Mouse (Mus musculus): ENCODE data around the gene Specc1. TPM values are rescaled to one million over a fixed set of nuclear protein-coding genes. Genes with fewer than 3 reads are reported as not detected.

The Specc1 gene
- polyA plus RNA-seq, 1 experiment from 2014 or later: 7.1 TPM

DNA sequence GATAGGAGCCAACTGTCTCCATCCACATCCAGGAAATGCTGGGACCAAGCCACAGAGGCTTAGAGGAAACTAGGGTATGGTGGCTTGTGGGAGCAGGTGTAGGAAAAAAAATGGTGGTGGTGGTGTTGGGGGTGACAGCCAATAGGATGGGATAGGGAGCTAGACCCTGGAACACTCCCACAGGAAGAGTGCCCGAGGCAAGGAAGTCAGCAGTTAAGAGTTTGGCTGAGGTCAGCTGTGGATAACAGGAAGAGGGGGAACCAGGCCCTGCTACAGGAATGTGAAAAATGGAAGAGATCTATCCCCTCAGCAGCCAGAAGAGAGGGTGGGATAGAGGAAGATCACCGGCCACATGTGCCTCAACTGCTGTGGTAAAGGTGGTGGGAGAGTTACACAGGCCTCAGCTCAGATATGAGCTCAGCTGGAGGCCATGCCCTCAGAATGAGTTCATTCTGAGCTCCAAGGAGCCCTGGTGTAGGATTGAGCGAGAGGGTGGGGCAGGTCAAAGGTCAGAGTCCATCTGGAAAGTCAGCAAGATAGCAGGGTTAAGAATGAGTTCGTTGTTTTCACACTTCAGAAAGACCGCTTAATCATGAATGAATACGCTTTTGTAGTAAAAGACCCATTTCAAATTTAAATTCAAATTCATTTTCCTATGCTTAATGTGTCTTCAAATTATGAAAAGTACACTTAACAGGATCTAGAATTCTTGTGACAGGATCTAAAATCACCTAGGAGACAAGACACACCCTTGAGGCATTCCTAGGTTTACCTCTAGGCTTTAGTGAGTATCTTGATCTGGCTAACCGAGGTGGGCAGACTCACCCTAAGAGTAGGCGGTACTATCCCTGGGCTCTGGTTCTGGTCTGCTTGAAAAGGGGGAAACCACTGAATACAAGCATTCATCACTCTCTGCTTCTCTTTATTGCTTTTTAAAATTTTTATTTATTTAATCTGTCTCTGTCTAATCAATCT, 94.1 kb downstream of the Specc1 start:
- no peaks in the 10 kb centered on the region for H3K36me3 ChIP-seq (ENCODE audit: insufficient read depth, low read length)
- H3K27ac ChIP-seq (ENCODE audit: low read length): no peak overlapping the region
- WGBS: 66% methylated on average over 8 of the region's 8 CpGs
- H3K4me3 ChIP-seq (ENCODE audit: low read length): no peak overlapping the region
- no peak overlapping the region for H3K9ac ChIP-seq (replicated peaks; ENCODE audit: low read length)
- no peaks in the 10 kb centered on the region; the same call in 1 of the 2 replicates for H3K4me1 ChIP-seq (ENCODE audit: insufficient read depth, low read length)
- H3K4me2 ChIP-seq (replicated peaks; ENCODE audit: low read depth, low read length): no peak overlapping the region
- no peak for ATAC-seq (ENCODE audit: low FRiP score, low TSS enrichment)
- H3K27me3 ChIP-seq (ENCODE audit: insufficient read depth, low read length): no peaks in the 10 kb centered on the region
- H3K9me3 ChIP-seq (ENCODE audit: low read length): no peaks in the 10 kb centered on the region

DNA sequence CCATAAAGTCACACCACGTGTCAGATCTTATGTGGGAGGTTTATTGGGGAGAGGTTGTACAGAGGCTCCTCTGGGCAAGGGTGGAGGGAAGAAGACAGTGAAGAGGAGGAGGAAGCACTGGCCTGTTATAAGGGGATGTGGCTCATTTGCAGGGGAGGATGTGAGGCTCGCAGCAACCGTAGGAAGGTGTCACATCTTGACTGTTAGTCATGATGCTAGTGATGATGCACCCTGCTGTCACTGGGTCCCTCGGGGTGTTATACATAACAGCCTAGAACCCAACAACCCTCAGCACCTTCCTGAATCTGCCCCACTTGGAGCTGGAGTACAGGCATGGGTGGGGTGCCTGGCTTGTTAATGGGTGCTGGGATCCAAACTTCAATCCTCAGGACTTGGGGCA, 94.9 kb downstream of the Specc1 start:
- Histone ChIP-seq H3K27me3 (ENCODE audit: insufficient read depth, low read length) (no peaks in the 10 kb centered on the region), H3K4me3 (ENCODE audit: low read length) (no peak overlapping the region), H3K4me1 (ENCODE audit: insufficient read depth, low read length) (no peaks in the 10 kb centered on the region; the same call in 1 of the 2 replicates), H3K9me3 (ENCODE audit: low read length) (no peaks in the 10 kb centered on the region), H3K27ac (ENCODE audit: low read length) (no peak overlapping the region), H3K4me2 (replicated peaks; ENCODE audit: low read depth, low read length) (no peak overlapping the region), H3K9ac (replicated peaks; ENCODE audit: low read length) (no peak overlapping the region), H3K36me3 (ENCODE audit: insufficient read depth, low read length) (no peaks in the 10 kb centered on the region)
- 83% methylated on average over 4 of the region's 4 CpGs for WGBS
- no peak for ATAC-seq (ENCODE audit: low FRiP score, low TSS enrichment)

DNA sequence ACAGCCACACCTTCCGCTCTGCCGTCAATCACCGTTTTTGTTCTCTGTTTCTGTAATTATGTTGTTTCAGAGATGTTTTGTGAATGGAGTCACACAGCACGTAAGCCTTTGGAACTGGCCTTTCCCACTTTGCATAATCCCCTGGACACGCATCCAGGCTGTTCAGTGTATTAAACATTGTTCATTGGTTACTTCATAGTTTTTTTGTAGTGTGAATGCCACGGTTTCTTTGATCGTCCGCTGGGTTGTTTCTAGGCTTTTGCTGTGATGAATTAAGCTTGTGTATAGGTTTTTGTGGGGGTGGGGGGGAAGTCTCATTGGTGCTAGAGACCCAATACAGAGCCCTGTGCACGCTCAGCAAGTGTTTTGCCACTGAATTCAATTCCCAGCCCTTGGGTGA, 97.4 kb downstream of the Specc1 start:
- Histone ChIP-seq H3K27ac (ENCODE audit: low read length) (no peak overlapping the region), H3K27me3 (ENCODE audit: insufficient read depth, low read length) (no peaks in the 10 kb centered on the region), H3K9ac (replicated peaks; ENCODE audit: low read length) (no peak overlapping the region), H3K4me1 (ENCODE audit: insufficient read depth, low read length) (no peaks in the 10 kb centered on the region; the same call in 1 of the 2 replicates), H3K4me2 (replicated peaks; ENCODE audit: low read depth, low read length) (no peak overlapping the region), H3K36me3 (ENCODE audit: insufficient read depth, low read length) (no peaks in the 10 kb centered on the region), H3K4me3 (ENCODE audit: low read length) (no peak overlapping the region), H3K9me3 (ENCODE audit: low read length) (no peaks in the 10 kb centered on the region)
- no peak for ATAC-seq (ENCODE audit: low FRiP score, low TSS enrichment)
- WGBS: 87% methylated on average over 9 of the region's 9 CpGs

DNA sequence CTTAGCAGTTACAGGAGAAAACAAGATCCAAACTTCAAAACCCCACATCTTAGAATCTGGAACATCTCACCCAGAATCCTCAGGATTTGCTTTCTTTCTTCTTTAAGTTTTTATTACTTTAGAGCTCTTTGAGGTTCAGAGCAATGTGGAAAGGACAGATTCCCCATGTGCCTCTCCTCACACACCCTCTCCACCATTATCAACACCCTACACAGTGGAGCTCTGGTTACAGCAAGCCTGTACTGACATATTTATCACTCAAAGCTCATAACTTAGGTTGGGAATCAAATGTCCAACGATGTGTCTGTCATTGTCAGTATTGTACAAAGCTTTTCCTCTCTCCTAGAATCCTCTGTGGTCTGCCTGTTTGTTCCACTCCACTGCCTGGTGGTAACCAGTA, 108.0 kb downstream of the Specc1 start:
- Histone ChIP-seq H3K27ac (ENCODE audit: low read length) (no peak overlapping the region), H3K27me3 (ENCODE audit: insufficient read depth, low read length) (no peaks in the 10 kb centered on the region), H3K9me3 (ENCODE audit: low read length) (no peaks in the 10 kb centered on the region), H3K9ac (replicated peaks; ENCODE audit: low read length) (no peak overlapping the region), H3K36me3 (ENCODE audit: insufficient read depth, low read length) (no peaks in the 10 kb centered on the region), H3K4me2 (replicated peaks; ENCODE audit: low read depth, low read length) (no peak overlapping the region), H3K4me3 (ENCODE audit: low read length) (no peak overlapping the region), H3K4me1 (ENCODE audit: insufficient read depth, low read length) (no peaks in the 10 kb centered on the region)
- no peak for ATAC-seq (ENCODE audit: low FRiP score, low TSS enrichment)
- whole genome bisulfite sequencing: 27% methylated on average over 1 of the region's 1 CpGs

DNA sequence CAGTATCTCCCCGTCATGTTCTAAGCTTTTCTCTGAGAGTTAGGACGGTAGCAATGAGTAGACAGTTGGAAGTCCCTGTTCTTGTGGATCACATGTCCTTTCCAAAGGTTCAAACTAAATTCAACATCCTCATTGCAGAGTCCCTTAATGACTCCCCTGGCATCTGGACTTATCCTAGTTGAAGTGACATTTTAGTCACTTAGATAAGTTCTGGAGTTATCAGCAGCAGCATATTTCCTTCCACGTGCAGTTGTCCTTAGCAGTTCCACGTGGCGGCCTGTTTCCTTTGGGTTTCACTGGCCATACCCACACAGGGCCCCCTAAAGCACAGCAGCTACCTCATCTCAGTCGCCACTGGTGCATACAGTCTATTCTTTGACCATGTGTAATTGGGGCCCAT, 109.1 kb downstream of the Specc1 start:
- Histone ChIP-seq H3K4me1 (ENCODE audit: insufficient read depth, low read length) (no peaks in the 10 kb centered on the region), H3K9ac (replicated peaks; ENCODE audit: low read length) (no peak overlapping the region), H3K36me3 (ENCODE audit: insufficient read depth, low read length) (no peaks in the 10 kb centered on the region), H3K27ac (ENCODE audit: low read length) (no peak overlapping the region), H3K4me2 (replicated peaks; ENCODE audit: low read depth, low read length) (no peak overlapping the region), H3K27me3 (ENCODE audit: insufficient read depth, low read length) (no peaks in the 10 kb centered on the region), H3K9me3 (ENCODE audit: low read length) (no peaks in the 10 kb centered on the region), H3K4me3 (ENCODE audit: low read length) (no peak overlapping the region)
- ATAC-seq (ENCODE audit: low FRiP score, low TSS enrichment): no peak
- WGBS: 75% methylated on average over 6 of the region's 6 CpGs

DNA sequence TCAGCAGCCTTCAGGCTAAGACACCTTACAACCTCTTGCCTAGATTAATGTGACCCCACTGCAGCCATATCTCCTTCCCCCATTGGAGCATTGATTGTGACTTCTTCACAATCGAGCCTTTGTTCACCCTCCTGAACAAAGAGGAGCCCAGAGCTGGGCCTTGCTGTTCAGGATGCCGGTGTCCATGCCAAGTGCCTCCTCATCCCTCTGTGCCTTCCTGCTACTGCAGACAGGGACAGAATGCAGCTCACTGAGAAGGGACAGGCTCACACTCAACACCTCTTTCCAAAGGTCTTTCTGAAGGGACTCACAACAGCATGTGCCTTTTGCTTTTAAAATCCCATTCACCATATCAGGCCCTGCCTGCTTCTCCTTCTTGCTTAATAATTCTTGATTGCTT, 113.0 kb downstream of the Specc1 start:
- no peak overlapping the region for H3K4me2 ChIP-seq (replicated peaks; ENCODE audit: low read depth, low read length)
- H3K4me1 ChIP-seq (ENCODE audit: insufficient read depth, low read length): no peaks in the 10 kb centered on the region
- no peaks in the 10 kb centered on the region for H3K27me3 ChIP-seq (ENCODE audit: insufficient read depth, low read length)
- 76% methylated on average over 2 of the region's 2 CpGs for WGBS
- ATAC-seq (ENCODE audit: low FRiP score, low TSS enrichment): no peak
- no peaks in the 10 kb centered on the region for H3K9me3 ChIP-seq (ENCODE audit: low read length)
- H3K27ac ChIP-seq (ENCODE audit: low read length): no peak overlapping the region
- H3K4me3 ChIP-seq (ENCODE audit: low read length): no peak overlapping the region
- no peaks in the 10 kb centered on the region for H3K36me3 ChIP-seq (ENCODE audit: insufficient read depth, low read length)
- H3K9ac ChIP-seq (replicated peaks; ENCODE audit: low read length): no peak overlapping the region; the same call in 1 of the 2 replicates

DNA sequence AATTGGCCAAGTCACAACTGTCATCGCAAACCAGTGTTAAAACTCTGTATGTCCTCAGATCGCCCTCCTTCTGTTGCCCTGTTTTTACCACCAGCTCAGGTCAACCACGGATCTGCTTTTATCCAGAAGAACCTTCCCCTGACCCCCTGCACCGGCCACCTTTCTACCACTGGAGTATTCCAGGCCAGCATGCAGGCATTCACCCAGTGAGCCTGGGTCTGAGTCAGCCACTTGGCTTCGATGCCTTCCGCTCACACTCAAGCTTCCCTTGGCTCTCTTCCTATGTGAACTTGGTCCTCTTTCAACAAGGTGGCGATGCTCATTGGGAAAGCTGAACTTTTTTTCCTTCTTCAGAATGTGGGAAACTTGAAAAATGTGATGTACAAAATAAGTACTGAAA, 113.6 kb downstream of the Specc1 start:
- Histone ChIP-seq H3K9me3 (ENCODE audit: low read length) (no peaks in the 10 kb centered on the region), H3K4me3 (ENCODE audit: low read length) (no peak overlapping the region), H3K4me2 (replicated peaks; ENCODE audit: low read depth, low read length) (no peak overlapping the region), H3K36me3 (ENCODE audit: insufficient read depth, low read length) (no peaks in the 10 kb centered on the region), H3K27me3 (ENCODE audit: insufficient read depth, low read length) (no peaks in the 10 kb centered on the region), H3K9ac (replicated peaks; ENCODE audit: low read length) (no peak overlapping the region), H3K4me1 (ENCODE audit: insufficient read depth, low read length) (no peaks in the 10 kb centered on the region), H3K27ac (ENCODE audit: low read length) (no peak overlapping the region)
- 82% methylated on average over 7 of the region's 7 CpGs for WGBS
- no peak for ATAC-seq (ENCODE audit: low FRiP score, low TSS enrichment)

DNA sequence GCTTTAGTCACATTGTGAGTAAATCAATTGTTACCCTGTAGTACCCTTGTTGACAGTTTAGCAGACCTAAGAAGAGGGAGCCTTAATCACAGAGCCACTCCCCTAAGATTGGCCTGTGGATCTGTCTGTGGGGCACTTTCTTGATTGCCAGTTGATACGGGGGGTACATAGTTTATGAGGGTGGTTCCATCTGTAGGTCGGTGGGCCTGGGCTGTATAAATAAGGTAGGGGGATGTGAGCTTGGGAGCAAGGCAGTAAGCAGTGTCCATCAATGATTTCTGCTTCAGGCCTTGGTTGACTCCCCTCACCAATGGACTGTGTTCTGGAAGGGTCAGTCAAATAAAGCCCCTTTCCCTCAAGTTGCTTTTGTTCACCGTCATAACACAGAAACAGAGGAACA, 115.8 kb downstream of the Specc1 start:
- Histone ChIP-seq H3K4me2 (replicated peaks; ENCODE audit: low read depth, low read length) (no peak overlapping the region), H3K27me3 (ENCODE audit: insufficient read depth, low read length) (no peaks in the 10 kb centered on the region), H3K4me3 (ENCODE audit: low read length) (no peak overlapping the region), H3K9me3 (ENCODE audit: low read length) (no peaks in the 10 kb centered on the region), H3K27ac (ENCODE audit: low read length) (no peak overlapping the region), H3K4me1 (ENCODE audit: insufficient read depth, low read length) (no peaks in the 10 kb centered on the region), H3K36me3 (ENCODE audit: insufficient read depth, low read length) (no peaks in the 10 kb centered on the region), H3K9ac (replicated peaks; ENCODE audit: low read length) (no peak overlapping the region)
- 65% methylated on average over 3 of the region's 3 CpGs for WGBS
- no peak for ATAC-seq (ENCODE audit: low FRiP score, low TSS enrichment)

DNA sequence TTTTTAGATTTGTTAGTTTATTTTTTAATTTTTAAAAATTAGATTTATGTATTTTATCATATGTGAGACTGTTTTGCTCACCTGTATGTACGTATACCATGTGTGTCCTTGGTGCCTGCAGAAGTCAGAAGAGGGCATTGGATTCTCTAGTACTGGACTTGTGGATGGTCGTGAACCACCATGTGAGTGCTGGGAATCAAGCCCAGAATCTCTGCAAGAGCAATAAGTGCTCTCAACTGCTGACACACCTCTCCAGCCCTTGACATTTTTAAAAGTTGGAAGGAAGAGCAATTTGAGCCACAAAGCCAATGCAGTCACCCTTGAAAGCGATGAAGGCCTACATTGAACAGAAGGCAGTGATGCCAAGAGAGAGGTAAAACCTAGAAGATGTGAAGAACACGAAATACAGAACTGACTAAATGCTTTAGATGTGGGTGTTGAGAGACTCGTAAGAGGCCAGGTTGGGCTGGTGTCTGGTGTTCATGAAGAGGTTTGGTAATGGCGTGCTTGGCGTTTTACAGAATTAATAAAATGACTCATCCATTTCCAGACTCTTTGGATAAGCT, 117.1 kb downstream of the Specc1 start:
- H3K4me1 ChIP-seq (ENCODE audit: insufficient read depth, low read length): 0 out of 2 replicates have a peak, but pooled peaks cover 3% of the 10 kb centered on the region
- ATAC-seq (ENCODE audit: low FRiP score, low TSS enrichment): no peak
- H3K27me3 ChIP-seq (ENCODE audit: insufficient read depth, low read length): no peaks in the 10 kb centered on the region
- WGBS: 88% methylated on average over 7 of the region's 7 CpGs
- H3K9me3 ChIP-seq (ENCODE audit: low read length): no peaks in the 10 kb centered on the region
- H3K4me2 ChIP-seq (replicated peaks; ENCODE audit: low read depth, low read length): no peak overlapping the region
- no peaks in the 10 kb centered on the region for H3K36me3 ChIP-seq (ENCODE audit: insufficient read depth, low read length)
- H3K27ac ChIP-seq (ENCODE audit: low read length): no peak overlapping the region
- no peak overlapping the region for H3K4me3 ChIP-seq (ENCODE audit: low read length)
- no peak overlapping the region for H3K9ac ChIP-seq (replicated peaks; ENCODE audit: low read length)

DNA sequence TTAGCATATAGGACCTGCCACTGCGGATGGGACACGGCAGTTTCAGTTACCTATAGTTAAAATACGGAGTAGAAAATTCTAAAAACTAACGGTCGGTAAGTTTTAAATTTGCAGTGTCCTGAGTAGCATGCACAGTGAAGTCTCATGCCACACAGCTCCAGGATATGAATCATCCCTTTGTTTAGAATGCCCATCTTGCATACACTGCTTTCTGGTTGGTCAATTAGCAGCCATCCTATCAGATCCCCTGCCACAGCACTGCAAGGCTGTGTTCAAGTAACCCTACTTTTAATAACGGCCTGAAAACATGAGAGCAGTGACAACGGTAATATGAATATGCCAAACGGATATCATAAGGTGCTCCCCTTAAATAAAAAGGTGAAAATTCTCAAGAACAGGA, 118.0 kb downstream of the Specc1 start:
- Histone ChIP-seq H3K9me3 (ENCODE audit: low read length) (no peaks in the 10 kb centered on the region), H3K27ac (ENCODE audit: low read length) (no peak overlapping the region), H3K9ac (replicated peaks; ENCODE audit: low read length) (no peak overlapping the region), H3K4me1 (ENCODE audit: insufficient read depth, low read length) (0 out of 2 replicates have a peak, but pooled peaks cover 3% of the 10 kb centered on the region), H3K36me3 (ENCODE audit: insufficient read depth, low read length) (no peaks in the 10 kb centered on the region), H3K27me3 (ENCODE audit: insufficient read depth, low read length) (no peaks in the 10 kb centered on the region), H3K4me3 (ENCODE audit: low read length) (no peak overlapping the region), H3K4me2 (replicated peaks; ENCODE audit: low read depth, low read length) (no peak overlapping the region)
- WGBS: 90% methylated on average over 8 of the region's 8 CpGs
- ATAC-seq (ENCODE audit: low FRiP score, low TSS enrichment): no peak

All from kidney, embryonic 16.5 days (tissue).